Mouse (Mus musculus) lung, postnatal 14 days (tissue): ENCODE data around the gene Gm3005.
"Not testable (repeated sequence)": the region's sequence is repeated elsewhere in the genome, so short reads cannot be mapped to it uniquely, and the experiment has no call there.

Experiments used
- DNase-seq: peaks from one replicate; pipeline ENCODE4 v3.0.0; 2021

The Gm3005 gene

GRCm38 (mm10) chr14:3427803-3428202 is at the start of gene Gm3005:
TSS of gene Gm3005 (plus strand) at chr14:3428103.
- DNase-seq: not testable (repeated sequence)

- not testable (repeated sequence) for DNase-seq
Observed at GRCm38 (mm10) chr14:3394793-3395192, 33.1 kb upstream of the Gm3005 start, which contains the start of gene Gm10413. TSS of gene Gm10413 (plus strand) at chr14:3395093.

- DNase-seq: not testable (repeated sequence)
Observed at GRCm38 (mm10) chr14:3412314-3412713, 15.6 kb upstream of the Gm3005 start, which contains the start of gene Gm10409. TSS of gene Gm10409 (plus strand) at chr14:3412614.

- not testable (repeated sequence) for DNase-seq
Observed at GRCm38 (mm10) chr14:3449079-3449478, 21.2 kb downstream of the Gm3005 start, which contains the start of gene Gm10408. TSS of gene Gm10408 (plus strand) at chr14:3449379.

- not testable (repeated sequence) for DNase-seq
Observed at GRCm38 (mm10) chr14:3634212-3634611, 206.3 kb downstream of the Gm3005 start, which contains the start of gene Gm3012. TSS of gene Gm3012 (plus strand) at chr14:3634512.
